Mouse (Mus musculus) gastrocnemius, postnatal 4 days (tissue): ENCODE data around the gene Scamp2. TPM values are rescaled to one million over a fixed set of nuclear protein-coding genes. Genes with fewer than 3 reads are reported as not detected.
A peak's percentile ranks its signal among the peaks of the same experiment; 100 is the strongest.

ENCODE experiments used
- DNase-seq, 2 experiments: peaks; one replicate each; pipeline ENCODE4 v3.0.0; 2021 to 2022; ENCODE audit warnings: low spot score in 2 of 2, mixed read lengths in 2 of 2
- total RNA-seq, 2 experiments: library from RNA; stranded (reverse); gene quantifications; 2 replicates each; pipeline ENCODE4 v1.2.3; 2021

Scamp2 gene
- total RNA-seq, 2 experiments from 2014 or later: 68.2 to 75.6 TPM

DNA sequence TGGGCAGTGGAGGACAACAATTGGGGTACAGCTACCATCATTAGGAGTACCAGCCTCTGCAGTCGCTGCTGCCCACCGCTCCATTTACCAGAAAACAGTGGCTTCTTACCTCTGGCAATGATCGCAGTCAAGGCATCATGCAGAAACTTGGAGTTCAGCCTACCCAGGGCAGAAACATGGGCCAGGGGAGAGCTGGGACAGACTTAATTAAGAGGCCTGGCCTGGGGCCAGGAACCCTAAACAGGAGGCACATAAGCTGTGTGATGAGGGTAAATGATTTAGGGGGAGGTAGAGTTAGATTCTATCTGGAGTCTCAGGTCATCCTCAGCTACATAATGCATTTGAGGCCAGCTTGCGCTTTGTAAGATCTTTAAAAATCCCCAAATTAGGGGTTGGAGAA, 11.6 kb upstream of the Scamp2 start:
- no peak for DNase-seq

DNA sequence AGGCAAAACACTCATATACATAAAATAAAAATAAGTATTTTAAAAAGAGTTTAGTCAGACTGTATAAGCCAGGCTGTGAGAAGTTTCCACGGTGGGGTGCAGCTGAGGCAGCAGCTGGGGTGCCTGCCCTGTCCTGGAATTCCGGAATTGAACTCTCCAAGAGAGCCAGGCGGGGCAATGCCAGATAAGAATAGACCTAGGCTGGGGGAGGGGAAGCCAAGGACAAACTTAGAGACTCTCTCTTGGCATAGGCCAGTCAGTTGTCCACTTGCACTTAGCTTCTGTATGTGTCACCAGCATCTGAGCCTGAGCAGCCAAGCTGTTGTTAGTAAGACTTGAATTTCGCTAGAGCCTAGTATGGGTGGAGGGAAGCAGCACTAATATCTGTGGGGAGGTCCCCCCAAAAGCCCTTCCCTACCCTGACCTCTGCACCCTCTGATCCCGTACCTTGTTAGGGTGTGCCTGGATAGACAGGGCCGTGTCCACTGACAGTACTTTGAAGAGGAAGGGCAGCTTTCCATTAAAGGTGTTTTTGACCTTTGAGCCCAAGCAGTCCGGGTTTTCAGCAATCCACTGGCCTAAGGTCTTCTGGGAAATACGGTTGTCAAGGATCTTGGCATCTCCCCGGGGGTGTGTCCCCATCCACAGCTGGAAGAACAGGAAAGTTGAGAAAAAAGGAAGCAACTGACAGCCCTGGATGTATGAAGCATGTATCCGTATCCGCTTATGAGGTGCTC, 10.4 kb upstream of the Scamp2 start:
- DNase-seq: no peak

DNA sequence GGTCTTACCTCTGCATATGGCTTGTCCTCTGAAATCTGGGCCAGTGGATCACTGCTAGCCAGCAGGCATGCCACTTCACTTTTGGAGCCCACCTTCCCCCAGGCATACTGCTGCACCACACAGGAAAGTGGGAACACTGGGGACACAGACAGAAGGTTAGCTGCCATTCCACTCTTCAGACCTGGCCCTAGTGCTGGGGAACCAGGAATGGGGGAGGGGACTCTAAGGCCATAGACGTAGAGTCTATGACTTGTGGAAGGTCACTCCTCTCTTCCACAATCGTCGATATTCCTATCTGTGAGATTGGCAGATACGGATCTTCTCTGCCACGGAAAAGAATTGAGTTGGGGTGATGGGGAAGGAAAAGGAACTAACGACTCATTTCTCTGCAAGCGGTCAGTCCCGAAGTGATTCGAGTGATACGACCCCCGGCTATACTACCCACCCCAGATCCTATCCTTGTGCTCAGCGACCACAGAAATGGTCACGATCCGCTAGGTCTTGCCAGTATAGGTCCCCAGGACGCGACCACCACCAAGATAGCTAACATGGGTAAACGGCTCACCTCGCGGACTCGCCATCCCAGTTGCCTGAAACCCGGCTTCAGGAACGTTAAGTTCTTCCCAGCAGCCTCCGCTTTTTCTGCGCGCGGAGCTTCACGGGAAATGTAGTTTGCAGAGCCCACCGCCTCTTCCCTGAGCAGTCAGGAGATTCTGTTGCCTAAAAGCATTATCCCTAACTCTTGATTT, 8.4 kb upstream of the Scamp2 start, which contains the start of gene Mpi:
Mpi (minus strand) TSS at position 625 of the 749 bp plus-strand sequence.
- peak in 1 of 2 experiments; percentile 62 for DNase-seq

DNA sequence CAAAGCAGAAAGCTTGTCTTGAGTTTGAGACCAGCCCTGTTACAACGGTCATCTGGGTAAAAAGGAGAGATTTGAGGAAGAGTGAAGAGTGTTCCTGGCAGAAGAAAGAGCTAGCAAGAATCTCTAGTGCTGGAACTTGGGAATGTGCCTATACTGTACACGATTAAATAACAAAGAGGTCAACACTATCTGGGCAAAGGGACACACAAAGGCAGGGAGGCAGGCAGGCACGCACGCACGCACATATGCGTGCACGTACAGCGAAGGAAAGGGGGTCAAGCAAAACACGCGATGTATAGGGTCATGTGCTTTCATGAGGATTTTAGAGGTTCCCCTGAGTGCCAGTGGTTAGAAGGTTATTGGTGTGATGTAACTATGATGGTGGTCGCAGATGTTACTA, 7.6 kb upstream of the Scamp2 start:
- DNase-seq: no peak

- no peak for DNase-seq
These were observed 6.0 kb upstream of the Scamp2 start for GRCm38 (mm10) chr9:57554753-57555152.

- DNase-seq: no peak
These were observed 3.5 kb upstream of the Scamp2 start for GRCm38 (mm10) chr9:57557215-57557614.

GRCm38 (mm10) chr9:57558625-57559024, 2.1 kb upstream of the Scamp2 start:
- no peak for DNase-seq

DNA sequence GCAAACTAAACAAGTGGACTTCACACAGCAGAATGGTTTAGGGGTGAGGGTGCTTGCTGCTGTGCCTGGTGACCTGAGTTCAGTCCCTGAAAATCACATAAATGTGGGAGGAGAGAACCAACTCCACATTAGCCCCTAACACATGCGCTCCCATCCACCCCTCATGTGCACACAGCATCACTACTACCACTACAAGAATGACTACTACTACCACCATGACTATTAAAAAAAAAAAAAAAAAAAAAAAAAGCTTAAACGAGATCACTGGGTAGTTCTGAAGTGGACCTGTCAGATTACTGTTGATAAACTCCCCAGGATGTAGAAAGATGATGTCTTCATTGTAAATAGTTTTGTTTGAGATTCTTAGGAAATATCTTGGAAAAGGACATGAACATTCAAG, 1.2 kb upstream of the Scamp2 start:
- no peak for DNase-seq

GRCm38 (mm10) chr9:57560263-57560662, 480 bp upstream of the Scamp2 start:
- DNase-seq: no peak

DNA sequence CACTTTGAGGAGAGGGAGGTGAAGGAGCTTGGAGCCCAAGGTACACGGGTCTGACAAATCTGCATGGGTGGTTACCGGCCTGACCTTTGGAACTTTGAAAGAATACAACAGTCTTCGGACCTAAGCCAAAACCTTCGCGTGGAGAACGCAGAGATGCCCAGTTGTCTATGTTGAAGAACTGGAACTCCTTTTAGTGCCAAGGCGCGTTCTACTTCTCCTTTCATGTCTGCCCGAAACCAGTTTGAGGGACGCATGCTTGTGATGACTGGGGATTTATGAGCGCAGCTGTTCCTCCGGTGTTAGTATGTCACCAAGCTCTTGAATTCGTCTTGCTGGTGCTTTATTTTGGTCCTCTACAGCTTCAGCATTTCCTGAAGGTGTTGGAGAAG, 962 bp downstream of the Scamp2 start:
- DNase-seq: no peak

DNA sequence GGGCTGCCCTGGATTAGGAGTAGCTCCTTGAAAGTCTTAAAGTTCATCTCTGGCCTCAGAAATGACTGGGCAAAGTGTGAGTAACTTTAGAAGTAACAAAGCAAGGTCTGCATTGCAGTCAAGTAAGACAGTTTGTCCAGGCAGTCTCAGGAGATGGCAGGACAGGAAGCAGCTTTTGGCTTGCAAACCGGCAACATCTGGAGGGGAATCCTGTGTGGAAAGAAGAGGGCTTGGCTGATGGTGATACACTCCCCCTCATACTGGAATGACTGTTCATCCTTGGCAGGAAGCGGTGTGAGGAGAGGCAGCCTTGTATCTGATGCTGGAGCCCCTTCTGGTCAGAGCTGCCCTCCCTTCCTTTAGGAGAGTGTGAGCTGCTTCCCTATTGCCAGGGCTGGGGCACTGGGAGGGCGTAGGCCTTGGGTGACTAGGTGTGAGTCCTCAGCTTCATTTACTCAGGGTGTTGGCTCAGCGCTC, 2.2 kb downstream of the Scamp2 start:
- peak in 1 of 2 experiments; percentile 63 for DNase-seq

GRCm38 (mm10) chr9:57564609-57565008, 3.9 kb downstream of the Scamp2 start:
- DNase-seq: no peak

DNA sequence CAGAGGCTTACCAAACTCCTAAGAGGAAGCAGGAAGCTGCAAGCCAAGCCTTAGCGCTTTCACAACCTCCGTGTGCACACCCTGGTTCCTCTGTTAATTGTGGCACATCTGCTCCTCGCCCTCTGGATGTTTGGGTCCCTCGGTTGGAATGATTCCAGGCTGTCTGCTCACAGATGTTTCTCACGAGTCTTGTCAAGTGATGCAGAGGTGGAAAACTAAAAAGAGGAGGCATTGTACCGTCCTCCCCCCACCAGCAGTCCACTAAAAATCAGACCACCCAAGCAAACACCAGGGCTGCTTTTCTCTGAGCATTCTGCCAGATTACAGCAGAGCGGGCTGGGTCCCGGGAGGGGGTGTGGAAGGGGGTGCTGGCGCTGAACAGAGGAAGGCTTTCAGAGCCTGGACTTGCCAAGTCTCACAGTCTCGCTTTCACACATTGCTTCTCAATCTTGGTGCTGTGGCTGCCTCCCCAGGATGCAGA, 5.0 kb downstream of the Scamp2 start:
- peak in 1 of 2 experiments; percentile 61 for DNase-seq

- no peak for DNase-seq
These were observed 6.1 kb downstream of the Scamp2 start for GRCm38 (mm10) chr9:57566846-57567245.

- no peak for DNase-seq
These were observed 7.8 kb downstream of the Scamp2 start for GRCm38 (mm10) chr9:57568500-57568899.

GRCm38 (mm10) chr9:57574397-57574796, 13.7 kb downstream of the Scamp2 start:
- DNase-seq: no peak

DNA sequence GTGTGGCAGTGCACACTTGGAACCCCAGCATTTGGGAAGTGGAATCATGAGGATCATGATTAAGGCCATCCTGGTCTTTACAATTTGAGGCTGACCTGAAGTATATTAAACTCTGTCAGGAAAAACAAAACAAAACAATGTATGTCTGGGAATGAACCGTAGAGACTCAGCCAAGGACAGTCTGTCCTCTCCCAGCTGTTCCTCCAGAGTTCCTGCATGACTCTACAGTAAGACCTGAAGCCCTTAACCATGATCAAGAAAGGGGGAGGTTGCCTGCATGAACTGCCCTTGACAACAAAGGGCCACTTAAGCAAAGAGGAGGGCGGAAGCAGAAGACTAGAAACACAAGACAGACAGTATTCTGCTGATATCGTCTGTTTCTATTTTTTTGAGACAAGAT, 14.8 kb downstream of the Scamp2 start:
- DNase-seq: no peak

DNA sequence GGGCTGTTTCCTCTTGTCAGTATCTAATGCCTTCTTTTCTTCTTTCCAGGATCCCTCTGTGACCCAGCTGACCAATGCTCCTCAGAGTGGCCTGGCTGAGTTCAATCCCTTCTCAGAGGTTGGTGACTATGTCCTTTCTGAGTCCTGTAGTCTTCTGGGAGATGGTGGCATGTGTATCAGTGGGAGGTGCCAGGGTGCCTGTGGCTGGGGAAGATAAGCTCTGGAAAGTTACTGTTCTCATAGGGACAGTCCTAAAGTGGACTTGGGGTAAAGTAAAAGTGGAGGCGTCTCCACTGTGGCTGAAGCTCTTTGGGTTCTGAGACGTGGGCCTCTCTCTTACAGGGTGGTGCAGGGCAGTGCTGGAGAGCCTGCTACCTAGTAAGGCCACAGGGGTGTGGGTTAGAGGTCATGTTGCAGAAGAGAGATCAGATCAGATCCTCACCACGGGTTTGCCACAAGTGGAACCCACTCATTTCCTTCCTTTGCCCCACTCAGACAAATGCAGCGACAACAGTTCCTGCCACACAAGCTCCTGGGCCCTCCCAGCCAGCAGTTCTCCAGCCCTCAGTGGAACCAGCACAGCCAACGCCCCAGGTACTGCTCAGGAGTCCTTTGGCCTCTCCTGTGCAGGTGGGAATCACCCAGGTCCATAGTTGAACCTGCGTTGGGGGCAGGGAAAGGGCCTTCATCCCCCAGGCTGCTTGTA, 16.6 kb downstream of the Scamp2 start:
- DNase-seq: no peak

GRCm38 (mm10) chr9:57584991-57585390, 24.2 kb downstream of the Scamp2 start:
- DNase-seq: no peak

- peak; percentile 56 to 79 for DNase-seq
These were observed 28.7 kb downstream of the Scamp2 start, which contains the start of gene Ulk3 for GRCm38 (mm10) chr9:57589224-57590126. TSS of gene Ulk3 (plus strand) at chr9:57589452.
